Mouse (Mus musculus): Measurements from ENCODE around the gene Il10ra.
A peak's percentile ranks its signal among the peaks of the same experiment; 100 is the strongest.

- TF ChIP-seq CTCF (IDR thresholded peaks at IDR 0.05; ENCODE audit: borderline replicate concordance, insufficient read depth, low read depth, low read length) (peak; percentile 95), POLR2A (IDR thresholded peaks at IDR 0.05; ENCODE audit: borderline replicate concordance, insufficient read depth, low read length) (no peak)
These were observed 47.4 kb downstream of the Il10ra start for GRCm38 (mm10) chr9:45221567-45221966.
